ENCODE assay signal across 30 mouse cellular contexts in the genomic region with DNA sequence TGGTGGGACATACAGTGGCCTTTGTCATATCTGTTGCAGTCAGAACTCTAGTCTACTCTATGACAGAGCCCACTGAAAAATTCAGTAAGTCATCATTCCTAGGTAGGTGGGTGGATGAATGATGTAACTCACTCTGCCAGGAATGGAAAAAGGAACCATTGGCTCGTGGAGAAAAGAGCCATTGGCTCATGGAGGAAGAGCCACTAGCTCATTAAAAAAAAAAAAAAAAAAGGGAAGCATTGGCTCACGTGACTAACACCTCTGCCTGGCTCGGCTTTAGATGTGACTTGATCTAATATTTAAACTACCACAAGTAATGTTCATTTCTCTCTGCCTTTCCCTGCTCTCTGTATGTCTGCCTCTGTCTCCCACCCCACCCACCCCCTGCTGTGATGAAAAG. TPM values are rescaled to one million over a fixed set of nuclear protein-coding genes. Genes with fewer than 3 reads are reported as not detected.
DNase-seq lines count a peak whose midpoint lies in the region; ATAC-seq and TF ChIP-seq lines count a peak whose summit lies in the region.
"Had no signal": no experiment of that assay in that cellular context is flagged by ENCODE, and none has a peak within 500 bp of the region (broad histone marks: within the 10 kb centered on the region; RNA-seq: fewer than 3 reads in every experiment).

No protein-coding gene starts in this region.

- H3K4me2 ChIP-seq in lung, postnatal 0 days (replicated peaks; ENCODE audit: low read depth, low read length), result no peak overlapping the region
- no peak overlapping the region for H3K4me2 ChIP-seq in intestine, embryonic 15.5 days (replicated peaks)
- H3K4me2 ChIP-seq: forebrain, embryonic 13.5 days; heart, embryonic 12.5 days; hindbrain, embryonic 14.5 days; midbrain, embryonic 13.5 days; neural tube, embryonic 15.5 days; stomach, embryonic 15.5 days had no signal

- H3K27ac ChIP-seq in lung, postnatal 0 days (ENCODE audit: low read length), result no peak overlapping the region
- H3K27ac ChIP-seq in intestine, embryonic 15.5 days, result no peak overlapping the region
- H3K27ac ChIP-seq: forebrain, embryonic 13.5 days; hindbrain, embryonic 14.5 days; layer of hippocampus, adult 2 months; left cerebral cortex, adult 2 months; liver, embryonic 14.5 days; midbrain, embryonic 13.5 days; neural tube, embryonic 15.5 days; stomach, embryonic 15.5 days had no signal

- peak; percentile 25 for DNase-seq in lung, postnatal 36 days
- no peak for DNase-seq in lung, postnatal 0 days (ENCODE audit: low spot score)
- peak; percentile 43 for DNase-seq in brain, adult 2 months (ENCODE audit: low read depth, low spot score)
- no peak for DNase-seq in testis, postnatal 14 days (ENCODE audit: low spot score)
- no peak for DNase-seq in urinary bladder, adult 18-20 months (ENCODE audit: low spot score in 2 of 2)
- no peak for DNase-seq in heart, adult 9 months (ENCODE audit: low spot score in 2 of 2)
- DNase-seq: adrenal gland, postnatal 14 days; cerebellum, adult 18-20 months; cerebellum, postnatal 10 days; gastrocnemius, postnatal 25 days; heart, postnatal 4 days; kidney, adult 11 months; kidney, postnatal 25 days; left cerebral cortex, postnatal 4 days; lung, adult 2 months; lung, postnatal 14 days; right cerebral cortex, postnatal 4 days; thymus, postnatal 14 days had no signal

- no peak overlapping the region for H3K9ac ChIP-seq in lung, postnatal 0 days (replicated peaks; ENCODE audit: low read depth)
- no peak overlapping the region for H3K9ac ChIP-seq in intestine, embryonic 15.5 days
- H3K9ac ChIP-seq: forebrain, embryonic 13.5 days; heart, embryonic 12.5 days; hindbrain, embryonic 14.5 days; liver, embryonic 14.5 days; midbrain, embryonic 13.5 days; neural tube, embryonic 15.5 days; stomach, embryonic 15.5 days had no signal

- no peaks in the 10 kb centered on the region for H3K27me3 ChIP-seq in lung, postnatal 0 days (replicated peaks; ENCODE audit: insufficient read depth, low read length)
- no peaks in the 10 kb centered on the region for H3K27me3 ChIP-seq in intestine, embryonic 15.5 days (replicated peaks)
- H3K27me3 ChIP-seq: forebrain, embryonic 13.5 days; heart, embryonic 12.5 days; midbrain, embryonic 13.5 days; neural tube, embryonic 15.5 days; stomach, embryonic 15.5 days had no signal

- H3K36me3 ChIP-seq in lung, postnatal 0 days (ENCODE audit: insufficient read depth, low read length), result no peaks in the 10 kb centered on the region
- H3K36me3 ChIP-seq in intestine, embryonic 15.5 days, result no peaks in the 10 kb centered on the region
- H3K36me3 ChIP-seq: heart, embryonic 12.5 days; midbrain, embryonic 13.5 days; neural tube, embryonic 15.5 days; stomach, embryonic 15.5 days had no signal

- no peaks in the 10 kb centered on the region for H3K4me1 ChIP-seq in lung, postnatal 0 days (ENCODE audit: insufficient read depth, low read depth, low read length)
- no peaks in the 10 kb centered on the region for H3K4me1 ChIP-seq in intestine, embryonic 15.5 days (replicated peaks)
- H3K4me1 ChIP-seq: heart, embryonic 12.5 days; neural tube, embryonic 15.5 days; stomach, embryonic 15.5 days had no signal

- TF ChIP-seq EP300 in lung, postnatal 0 days (IDR thresholded peaks at IDR 0.05), result no peak

- H3K4me3 ChIP-seq in lung, postnatal 0 days (ENCODE audit: low read depth, low read length), result no peak overlapping the region
- no peak overlapping the region for H3K4me3 ChIP-seq in intestine, embryonic 15.5 days (replicated peaks)
- H3K4me3 ChIP-seq: forebrain, embryonic 13.5 days; heart, embryonic 12.5 days; layer of hippocampus, adult 2 months; left cerebral cortex, adult 2 months; midbrain, embryonic 13.5 days; neural tube, embryonic 15.5 days; stomach, embryonic 15.5 days had no signal

- 58% methylated on average over 3 of the region's 3 CpGs for WGBS in lung, postnatal 0 days
- 57% methylated on average over 3 of the region's 3 CpGs for WGBS in intestine, embryonic 15.5 days

- TF ChIP-seq CTCF in lung, postnatal 0 days (IDR thresholded peaks at IDR 0.05), result no peak

- ATAC-seq in lung, postnatal 0 days, result no peak
- ATAC-seq in megakaryocyte progenitor cell, adult 5-6 weeks (replicated peaks; ENCODE audit: poor library complexity), result peak; percentile 51
- no peak for ATAC-seq in intestine, embryonic 15.5 days
- ATAC-seq: forebrain, embryonic 13.5 days; midbrain, embryonic 13.5 days; Patski had no signal

- H3K9me3 ChIP-seq in lung, postnatal 0 days (ENCODE audit: low read length), result no peaks in the 10 kb centered on the region
- no peaks in the 10 kb centered on the region for H3K9me3 ChIP-seq in intestine, embryonic 15.5 days
- H3K9me3 ChIP-seq: forebrain, embryonic 13.5 days; heart, embryonic 12.5 days; midbrain, embryonic 13.5 days; neural tube, embryonic 15.5 days; stomach, embryonic 15.5 days had no signal

RNA-seq across cellular contexts. Expression of gene Otulinl, which starts 27.1 kb away (rescaled TPM):
- 38.9 and 58.5 TPM in 2 replicates for polyA plus RNA-seq in lung, postnatal 0 days (2015; fragmentation: Nextera tagmentation; extraction: Ambion mirVana)
- total RNA-seq in megakaryocyte progenitor cell, adult 5-6 weeks (2015), result 69.7 and 87.3 TPM in 2 replicates
- total RNA-seq in megakaryocyte progenitor cell, adult 5-6 weeks (2017), result 30.3 and 37.4 TPM in 2 replicates
- polyA plus RNA-seq in intestine, embryonic 15.5 days (2015; fragmentation: Nextera tagmentation; extraction: Ambion mirVana), result 10.9 and 11.4 TPM in 2 replicates

Comparison
In these comparisons a context has a peak if more than half of its experiments do, and no peak if none do; other contexts are left out.
1. DNase-seq: peak in lung, postnatal 36 days (single experiment) and brain, adult 2 months (single experiment); none in lung, postnatal 0 days (single experiment), testis, postnatal 14 days (single experiment), urinary bladder, adult 18-20 months (0 of 2) and heart, adult 9 months (0 of 2).